Mouse (Mus musculus): ENCODE measurements at regions not wholly inside any gene's neighbourhood (a gene's known extent, or its start where the extent isn't known, plus 50 kb on each side); places are given as distances from the start of the nearest gene placed in this dataset.
"Not testable (repeated sequence)": the region's sequence is repeated elsewhere in the genome, so short reads cannot be mapped to it uniquely, and the experiment has no call there.

GRCm38 (mm10) chr13:111896279-111896678 is 87.5 kb upstream of the Map3k1 start:
- Histone ChIP-seq H3K36me3 (ENCODE audit: control insufficient read depth, insufficient read depth, low read length) (no peaks in the 10 kb centered on the region), H3K27me3 (replicated peaks; ENCODE audit: control insufficient read depth, insufficient read depth, low read length) (no peaks in the 10 kb centered on the region), H3K9me3 (ENCODE audit: control insufficient read depth, low read length) (no peaks in the 10 kb centered on the region), H3K9ac (ENCODE audit: low read depth, low read length) (no peak overlapping the region), H3K4me3 (ENCODE audit: low read length) (no peak overlapping the region), H3K4me1 (ENCODE audit: control insufficient read depth, insufficient read depth, low read depth, low read length) (peaks cover 2% of the 10 kb centered on the region; the same call in 1 of the 2 replicates), H3K27ac (ENCODE audit: low read depth, low read length) (no peak overlapping the region), H3K4me2 (ENCODE audit: low read length) (no peak overlapping the region)
- ATAC-seq = no peak
- 53% methylated on average over 2 of the region's 2 CpGs for WGBS

GRCm38 (mm10) chr13:111903361-111903760 is 94.6 kb upstream of the Map3k1 start:
- H3K9me3 ChIP-seq (ENCODE audit: control insufficient read depth, low read length) = no peaks in the 10 kb centered on the region
- peaks cover 9% of the 10 kb centered on the region for H3K4me1 ChIP-seq (ENCODE audit: control insufficient read depth, insufficient read depth, low read depth, low read length)
- WGBS = 65% methylated on average over 2 of the region's 2 CpGs
- no peak overlapping the region for H3K27ac ChIP-seq (ENCODE audit: low read depth, low read length)
- H3K4me2 ChIP-seq (ENCODE audit: low read length) = no peak overlapping the region
- no peak overlapping the region for H3K9ac ChIP-seq (ENCODE audit: low read depth, low read length)
- ATAC-seq = no peak
- no peak overlapping the region for H3K4me3 ChIP-seq (ENCODE audit: low read length)
- no peaks in the 10 kb centered on the region for H3K36me3 ChIP-seq (ENCODE audit: control insufficient read depth, insufficient read depth, low read length)
- no peaks in the 10 kb centered on the region for H3K27me3 ChIP-seq (replicated peaks; ENCODE audit: control insufficient read depth, insufficient read depth, low read length)

- ATAC-seq = no peak; the same call in 1 of the 2 replicates
- no peak overlapping the region for H3K9ac ChIP-seq (ENCODE audit: low read depth, low read length)
- no peaks in the 10 kb centered on the region for H3K9me3 ChIP-seq (ENCODE audit: control insufficient read depth, low read length)
- H3K27me3 ChIP-seq (replicated peaks; ENCODE audit: control insufficient read depth, insufficient read depth, low read length) = no peaks in the 10 kb centered on the region
- H3K4me2 ChIP-seq (ENCODE audit: low read length) = no peak overlapping the region
- H3K4me3 ChIP-seq (ENCODE audit: low read length) = no peak overlapping the region
- 60% methylated on average over 9 of the region's 9 CpGs for WGBS
- no peaks in the 10 kb centered on the region for H3K36me3 ChIP-seq (ENCODE audit: control insufficient read depth, insufficient read depth, low read length)
- peaks cover 9% of the 10 kb centered on the region for H3K4me1 ChIP-seq (ENCODE audit: control insufficient read depth, insufficient read depth, low read depth, low read length)
- H3K27ac ChIP-seq (ENCODE audit: low read depth, low read length) = no peak overlapping the region
These were observed 95.1 kb upstream of the Map3k1 start for GRCm38 (mm10) chr13:111903931-111904330.

GRCm38 (mm10) chr13:111904616-111905212 is 95.9 kb upstream of the Map3k1 start:
- H3K4me2 ChIP-seq (ENCODE audit: low read length) = peak overlapping the region; percentile 40
- H3K9me3 ChIP-seq (ENCODE audit: control insufficient read depth, low read length) = no peaks in the 10 kb centered on the region
- H3K4me3 ChIP-seq (ENCODE audit: low read length) = no peak overlapping the region
- ATAC-seq = peak; percentile 89
- 11% methylated on average over 15 of the region's 17 CpGs for WGBS
- peak overlapping the region; percentile 73 for H3K27ac ChIP-seq (ENCODE audit: low read depth, low read length)
- H3K36me3 ChIP-seq (ENCODE audit: control insufficient read depth, insufficient read depth, low read length) = no peaks in the 10 kb centered on the region
- no peaks in the 10 kb centered on the region for H3K27me3 ChIP-seq (replicated peaks; ENCODE audit: control insufficient read depth, insufficient read depth, low read length)
- H3K9ac ChIP-seq (ENCODE audit: low read depth, low read length) = peak overlapping the region; percentile 36
- H3K4me1 ChIP-seq (ENCODE audit: control insufficient read depth, insufficient read depth, low read depth, low read length) = peaks cover 9% of the 10 kb centered on the region

GRCm38 (mm10) chr13:111905213-111905701 is 96.5 kb upstream of the Map3k1 start:
- Histone ChIP-seq H3K27me3 (replicated peaks; ENCODE audit: control insufficient read depth, insufficient read depth, low read length) (no peaks in the 10 kb centered on the region), H3K27ac (ENCODE audit: low read depth, low read length) (peak overlapping the region; percentile 73), H3K4me3 (ENCODE audit: low read length) (no peak overlapping the region), H3K9ac (ENCODE audit: low read depth, low read length) (peak overlapping the region; percentile 36), H3K4me2 (ENCODE audit: low read length) (peak overlapping the region; percentile 40), H3K9me3 (ENCODE audit: control insufficient read depth, low read length) (no peaks in the 10 kb centered on the region), H3K4me1 (ENCODE audit: control insufficient read depth, insufficient read depth, low read depth, low read length) (peaks cover 9% of the 10 kb centered on the region), H3K36me3 (ENCODE audit: control insufficient read depth, insufficient read depth, low read length) (no peaks in the 10 kb centered on the region)
- no peak; the same call in 1 of the 2 replicates for ATAC-seq
- WGBS = 23% methylated on average over 10 of the region's 10 CpGs

GRCm38 (mm10) chr13:111911071-111911470 is 102.3 kb upstream of the Map3k1 start:
- 95% methylated on average over 5 of the region's 5 CpGs for WGBS
- no peak overlapping the region for H3K4me3 ChIP-seq (ENCODE audit: low read length)
- H3K27me3 ChIP-seq (replicated peaks; ENCODE audit: control insufficient read depth, insufficient read depth, low read length) = no peaks in the 10 kb centered on the region
- H3K36me3 ChIP-seq (ENCODE audit: control insufficient read depth, insufficient read depth, low read length) = no peaks in the 10 kb centered on the region
- no peaks in the 10 kb centered on the region for H3K4me1 ChIP-seq (ENCODE audit: control insufficient read depth, insufficient read depth, low read depth, low read length)
- no peaks in the 10 kb centered on the region for H3K9me3 ChIP-seq (ENCODE audit: control insufficient read depth, low read length)
- H3K27ac ChIP-seq (ENCODE audit: low read depth, low read length) = no peak overlapping the region
- no peak for ATAC-seq
- H3K9ac ChIP-seq (ENCODE audit: low read depth, low read length) = no peak overlapping the region
- no peak overlapping the region for H3K4me2 ChIP-seq (ENCODE audit: low read length)

GRCm38 (mm10) chr13:111911661-111912312 is 103.0 kb upstream of the Map3k1 start:
- no peaks in the 10 kb centered on the region for H3K4me1 ChIP-seq (ENCODE audit: control insufficient read depth, insufficient read depth, low read depth, low read length)
- no peaks in the 10 kb centered on the region for H3K27me3 ChIP-seq (replicated peaks; ENCODE audit: control insufficient read depth, insufficient read depth, low read length)
- no peaks in the 10 kb centered on the region for H3K36me3 ChIP-seq (ENCODE audit: control insufficient read depth, insufficient read depth, low read length)
- no peak overlapping the region for H3K4me2 ChIP-seq (ENCODE audit: low read length)
- H3K27ac ChIP-seq (ENCODE audit: low read depth, low read length) = no peak overlapping the region
- H3K4me3 ChIP-seq (ENCODE audit: low read length) = no peak overlapping the region
- no peak overlapping the region for H3K9ac ChIP-seq (ENCODE audit: low read depth, low read length)
- WGBS = 88% methylated on average over 11 of the region's 11 CpGs
- no peaks in the 10 kb centered on the region for H3K9me3 ChIP-seq (ENCODE audit: control insufficient read depth, low read length)
- no peak for ATAC-seq

- Histone ChIP-seq H3K4me1 (ENCODE audit: control insufficient read depth, insufficient read depth, low read depth, low read length) (no peaks in the 10 kb centered on the region), H3K27ac (ENCODE audit: low read depth, low read length) (no peak overlapping the region), H3K4me3 (ENCODE audit: low read length) (no peak overlapping the region), H3K9ac (ENCODE audit: low read depth, low read length) (no peak overlapping the region), H3K27me3 (replicated peaks; ENCODE audit: control insufficient read depth, insufficient read depth, low read length) (no peaks in the 10 kb centered on the region), H3K36me3 (ENCODE audit: control insufficient read depth, insufficient read depth, low read length) (no peaks in the 10 kb centered on the region), H3K9me3 (ENCODE audit: control insufficient read depth, low read length) (no peaks in the 10 kb centered on the region), H3K4me2 (ENCODE audit: low read length) (no peak overlapping the region)
- ATAC-seq = no peak
- 39% methylated on average over 5 of the region's 5 CpGs for WGBS
These were observed 105.6 kb upstream of the Map3k1 start for GRCm38 (mm10) chr13:111914348-111914913.

- not testable (repeated sequence) for ATAC-seq; H3K27me3 ChIP-seq (replicated peaks; ENCODE audit: control insufficient read depth, insufficient read depth, low read length); H3K4me2 ChIP-seq (ENCODE audit: low read length); H3K27ac ChIP-seq (ENCODE audit: low read depth, low read length); H3K9ac ChIP-seq (ENCODE audit: low read depth, low read length); H3K4me1 ChIP-seq (ENCODE audit: control insufficient read depth, insufficient read depth, low read depth, low read length); H3K9me3 ChIP-seq (ENCODE audit: control insufficient read depth, low read length); H3K4me3 ChIP-seq (ENCODE audit: low read length); H3K36me3 ChIP-seq (ENCODE audit: control insufficient read depth, insufficient read depth, low read length)
- WGBS = 85% methylated on average over 11 of the region's 11 CpGs
These were observed 110.6 kb upstream of the Map3k1 start for GRCm38 (mm10) chr13:111919417-111919816.
